Mouse (Mus musculus): ENCODE measurements around the gene Bcl7a. TPM values are rescaled to one million over a fixed set of nuclear protein-coding genes. Genes with fewer than 3 reads are reported as not detected.

The Bcl7a gene
- polyA plus RNA-seq, 1 experiment = 2.3 TPM

DNA sequence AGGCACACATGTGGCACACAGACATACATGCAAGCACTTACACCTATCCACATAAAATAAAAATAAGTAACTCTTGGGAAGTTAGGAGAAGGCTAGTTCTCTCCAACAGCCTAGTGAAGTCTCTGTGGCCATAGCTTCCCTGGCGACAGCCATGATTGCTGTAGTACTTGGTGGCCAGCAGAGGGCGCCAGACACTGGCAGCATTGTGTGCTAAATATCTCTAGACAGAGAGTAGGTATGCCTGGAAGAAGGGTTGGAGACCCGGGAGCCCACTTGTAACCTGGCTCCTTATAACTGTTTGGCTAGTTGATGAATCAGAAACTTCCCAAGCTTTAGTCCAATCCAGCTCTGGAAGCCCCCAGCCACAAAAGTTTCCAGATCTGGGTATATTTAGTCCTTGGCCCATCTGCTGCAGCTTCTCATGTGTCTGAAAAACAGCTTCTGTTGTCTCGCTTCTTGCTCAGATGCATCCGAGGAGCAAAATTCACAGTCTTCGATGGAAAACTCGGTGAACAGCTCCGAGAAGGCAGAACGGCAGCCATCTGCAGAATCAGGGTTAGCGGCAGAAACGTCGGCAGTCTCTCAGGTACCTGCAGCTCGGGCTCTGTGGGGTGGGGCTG lies 25.3 kb downstream of the Bcl7a start:
- no peaks in the 10 kb centered on the region for H3K9me3 ChIP-seq (ENCODE audit: control insufficient read depth, low read length)
- TF ChIP-seq TAL1 (IDR thresholded peaks at IDR 0.05; ENCODE audit: low read length) (no peak), GATA1 (IDR thresholded peaks at IDR 0.05; ENCODE audit: low read length) (no peak)
- no peak overlapping the region for H3K4me3 ChIP-seq (replicated peaks)
- no peaks in the 10 kb centered on the region for H3K4me1 ChIP-seq (ENCODE audit: control insufficient read depth)
- H3K36me3 ChIP-seq (ENCODE audit: control insufficient read depth) = peaks cover 78% of the 10 kb centered on the region
- no peaks in the 10 kb centered on the region for H3K27me3 ChIP-seq (ENCODE audit: control insufficient read depth)

DNA sequence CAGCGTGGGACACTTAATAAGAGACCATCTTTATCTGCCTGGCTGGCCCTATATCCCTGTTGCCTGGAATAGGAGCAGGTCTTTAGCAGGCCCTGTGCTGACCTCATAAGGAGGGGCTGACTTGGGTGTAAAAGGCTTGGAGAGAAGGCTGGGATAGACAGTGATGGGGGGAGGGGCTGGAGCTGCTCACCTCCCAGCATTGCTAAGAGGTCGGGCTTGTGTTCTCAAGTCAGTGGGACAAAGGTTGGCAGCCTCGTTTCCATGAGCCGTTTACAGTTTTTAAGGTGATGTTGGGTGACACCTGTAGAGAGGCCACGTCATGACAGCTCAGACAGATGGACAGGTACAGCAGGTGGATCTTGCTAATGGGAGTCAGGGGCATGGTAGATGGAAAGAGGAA lies 26.4 kb downstream of the Bcl7a start:
- no peaks in the 10 kb centered on the region for H3K27me3 ChIP-seq (ENCODE audit: control insufficient read depth)
- peaks cover 74% of the 10 kb centered on the region for H3K36me3 ChIP-seq (ENCODE audit: control insufficient read depth)
- TF ChIP-seq GATA1 (IDR thresholded peaks at IDR 0.05; ENCODE audit: low read length) = no peak
- TF ChIP-seq TAL1 (IDR thresholded peaks at IDR 0.05; ENCODE audit: low read length) = no peak
- no peak overlapping the region for H3K4me3 ChIP-seq (replicated peaks)
- H3K4me1 ChIP-seq (ENCODE audit: control insufficient read depth) = no peaks in the 10 kb centered on the region
- no peaks in the 10 kb centered on the region for H3K9me3 ChIP-seq (ENCODE audit: control insufficient read depth, low read length)

DNA sequence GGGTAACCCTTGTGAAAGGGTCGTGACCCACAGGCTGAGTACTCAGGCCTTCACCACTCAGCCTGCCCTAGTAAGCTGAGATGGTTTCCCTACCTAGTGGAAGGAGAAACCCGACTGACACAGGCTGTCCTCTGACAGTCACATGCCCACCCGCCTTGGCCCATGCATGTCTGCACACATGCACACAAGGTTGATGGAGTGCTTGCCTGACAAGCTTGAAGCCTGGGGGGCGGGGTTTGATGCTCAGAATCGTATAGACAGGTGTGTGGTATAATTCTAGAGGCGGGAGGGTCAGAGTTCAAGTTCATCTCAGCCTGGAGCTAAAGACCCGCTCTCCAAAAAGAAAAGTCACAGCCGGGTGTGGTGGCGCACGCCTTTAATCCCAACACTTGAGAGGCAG lies 31.6 kb downstream of the Bcl7a start:
- H3K4me3 ChIP-seq (replicated peaks) = no peak overlapping the region
- TF ChIP-seq TAL1 (IDR thresholded peaks at IDR 0.05; ENCODE audit: low read length) (no peak), GATA1 (IDR thresholded peaks at IDR 0.05; ENCODE audit: low read length) (no peak)
- H3K4me1 ChIP-seq (ENCODE audit: control insufficient read depth) = no peaks in the 10 kb centered on the region
- H3K27me3 ChIP-seq (ENCODE audit: control insufficient read depth) = no peaks in the 10 kb centered on the region
- H3K36me3 ChIP-seq (ENCODE audit: control insufficient read depth) = peaks cover 39% of the 10 kb centered on the region
- no peaks in the 10 kb centered on the region for H3K9me3 ChIP-seq (ENCODE audit: control insufficient read depth, low read length)

GRCm38 (mm10) chr5:123375793-123376452 lies 32.3 kb downstream of the Bcl7a start:
- H3K4me3 ChIP-seq (replicated peaks) = no peak overlapping the region
- H3K36me3 ChIP-seq (ENCODE audit: control insufficient read depth) = peaks cover 32% of the 10 kb centered on the region
- no peaks in the 10 kb centered on the region for H3K9me3 ChIP-seq (ENCODE audit: control insufficient read depth, low read length)
- no peaks in the 10 kb centered on the region for H3K4me1 ChIP-seq (ENCODE audit: control insufficient read depth)
- H3K27me3 ChIP-seq (ENCODE audit: control insufficient read depth) = peaks cover 1% of the 10 kb centered on the region
- TF ChIP-seq TAL1 (IDR thresholded peaks at IDR 0.05; ENCODE audit: low read length) (no peak), GATA1 (IDR thresholded peaks at IDR 0.05; ENCODE audit: low read length) (no peak)

DNA sequence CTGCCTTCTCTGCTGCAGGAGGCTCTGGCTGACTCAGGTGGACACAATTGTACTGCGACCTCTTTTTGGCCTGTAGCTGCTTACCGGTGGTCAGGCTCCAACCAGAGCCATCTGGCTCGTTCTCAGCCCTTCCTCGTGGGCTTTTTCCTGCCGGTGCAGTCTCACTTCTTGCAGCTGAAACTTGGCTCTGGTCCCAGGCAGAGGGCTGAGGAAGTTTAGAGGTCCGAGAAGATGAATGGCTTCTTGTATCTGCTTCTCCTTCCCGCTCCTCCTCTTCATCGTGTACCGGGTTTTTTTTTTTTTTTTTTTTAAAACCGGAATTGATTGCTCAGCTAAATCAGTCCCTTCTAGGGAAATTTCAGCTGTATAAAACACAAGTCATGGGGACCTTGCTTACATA lies 32.9 kb downstream of the Bcl7a start:
- peaks cover 8% of the 10 kb centered on the region for H3K27me3 ChIP-seq (ENCODE audit: control insufficient read depth)
- TF ChIP-seq GATA1 (IDR thresholded peaks at IDR 0.05; ENCODE audit: low read length) = no peak
- TF ChIP-seq TAL1 (IDR thresholded peaks at IDR 0.05; ENCODE audit: low read length) = no peak
- no peak overlapping the region for H3K4me3 ChIP-seq (replicated peaks)
- no peaks in the 10 kb centered on the region for H3K9me3 ChIP-seq (ENCODE audit: control insufficient read depth, low read length)
- no peaks in the 10 kb centered on the region for H3K4me1 ChIP-seq (ENCODE audit: control insufficient read depth)
- peaks cover 26% of the 10 kb centered on the region for H3K36me3 ChIP-seq (ENCODE audit: control insufficient read depth)

GRCm38 (mm10) chr5:123377120-123377955 lies 33.7 kb downstream of the Bcl7a start:
- Histone ChIP-seq H3K4me3 (replicated peaks) (no peak overlapping the region), H3K27me3 (ENCODE audit: control insufficient read depth) (peaks cover 16% of the 10 kb centered on the region), H3K36me3 (ENCODE audit: control insufficient read depth) (peaks cover 18% of the 10 kb centered on the region), H3K4me1 (ENCODE audit: control insufficient read depth) (peaks cover 3% of the 10 kb centered on the region), H3K9me3 (ENCODE audit: control insufficient read depth, low read length) (no peaks in the 10 kb centered on the region)
- TF ChIP-seq TAL1 (IDR thresholded peaks at IDR 0.05; ENCODE audit: low read length) = no peak
- TF ChIP-seq GATA1 (IDR thresholded peaks at IDR 0.05; ENCODE audit: low read length) = no peak

DNA sequence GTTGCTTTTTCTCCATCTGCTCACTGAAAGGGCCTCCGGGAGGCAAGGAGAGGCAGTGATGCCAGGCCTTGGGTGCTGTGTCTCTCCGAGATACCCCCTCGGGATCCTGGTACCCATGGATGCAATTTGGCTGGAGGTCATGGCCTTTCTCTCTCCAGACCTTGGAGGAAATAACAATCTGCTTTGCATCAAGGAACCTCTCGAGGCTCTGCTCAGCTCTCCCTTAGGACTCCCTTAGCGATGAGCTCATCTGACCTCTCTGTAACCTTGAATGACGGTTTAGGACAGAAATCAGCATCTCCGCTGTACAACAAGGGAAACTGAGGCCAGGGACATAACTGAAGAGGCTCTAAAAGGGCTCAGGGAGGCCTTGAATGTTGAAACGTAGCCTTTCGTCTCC lies 35.1 kb downstream of the Bcl7a start:
- Histone ChIP-seq H3K4me1 (ENCODE audit: control insufficient read depth) (peaks cover 3% of the 10 kb centered on the region), H3K4me3 (replicated peaks) (no peak overlapping the region), H3K9me3 (ENCODE audit: control insufficient read depth, low read length) (no peaks in the 10 kb centered on the region), H3K27me3 (ENCODE audit: control insufficient read depth) (peaks cover 21% of the 10 kb centered on the region), H3K36me3 (ENCODE audit: control insufficient read depth) (peaks cover 8% of the 10 kb centered on the region)
- TF ChIP-seq GATA1 (IDR thresholded peaks at IDR 0.05; ENCODE audit: low read length) = no peak
- no peak for TF ChIP-seq TAL1 (IDR thresholded peaks at IDR 0.05; ENCODE audit: low read length)

GRCm38 (mm10) chr5:123379504-123379931 lies 35.9 kb downstream of the Bcl7a start:
- peaks cover 3% of the 10 kb centered on the region for H3K9me3 ChIP-seq (ENCODE audit: control insufficient read depth, low read length)
- H3K27me3 ChIP-seq (ENCODE audit: control insufficient read depth) = peaks cover 26% of the 10 kb centered on the region
- H3K36me3 ChIP-seq (ENCODE audit: control insufficient read depth) = peaks cover 4% of the 10 kb centered on the region
- H3K4me3 ChIP-seq (replicated peaks) = no peak overlapping the region
- peaks cover 3% of the 10 kb centered on the region for H3K4me1 ChIP-seq (ENCODE audit: control insufficient read depth)
- TF ChIP-seq TAL1 (IDR thresholded peaks at IDR 0.05; ENCODE audit: low read length) (no peak), GATA1 (IDR thresholded peaks at IDR 0.05; ENCODE audit: low read length) (no peak)

- no peak overlapping the region for H3K4me3 ChIP-seq (replicated peaks)
- no peaks in the 10 kb centered on the region for H3K36me3 ChIP-seq (ENCODE audit: control insufficient read depth)
- H3K27me3 ChIP-seq (ENCODE audit: control insufficient read depth) = peaks cover 26% of the 10 kb centered on the region
- peaks cover 3% of the 10 kb centered on the region for H3K9me3 ChIP-seq (ENCODE audit: control insufficient read depth, low read length)
- H3K4me1 ChIP-seq (ENCODE audit: control insufficient read depth) = peaks cover 3% of the 10 kb centered on the region
- no peak for TF ChIP-seq GATA1 (IDR thresholded peaks at IDR 0.05; ENCODE audit: low read length)
- no peak for TF ChIP-seq TAL1 (IDR thresholded peaks at IDR 0.05; ENCODE audit: low read length)
These were observed 38.3 kb downstream of the Bcl7a start for GRCm38 (mm10) chr5:123381968-123382367.
